Comparison of ENCODE assay signal across 10 mouse cellular contexts in genomic region chr1:154117688-154118373, GRCm38 (mm10).
DNase-seq lines count a peak whose midpoint lies in the region; ATAC-seq lines count a peak whose summit lies in the region.
"Had no signal": no experiment of that assay in that cellular context is flagged by ENCODE, and none has a peak within 500 bp of the region (broad histone marks: within the 10 kb centered on the region; RNA-seq: fewer than 3 reads in every experiment).

No protein-coding gene starts in this region.

- peak overlapping the region; percentile 7; the same call in 1 of the 2 replicates for H3K4me3 ChIP-seq in embryonic facial prominence, embryonic 14.5 days (ENCODE audit: low read depth, low read length)
- peak overlapping the region; percentile 34 for H3K4me3 ChIP-seq in heart, embryonic 13.5 days
- H3K4me3 ChIP-seq in kidney, embryonic 15.5 days (replicated peaks), result peak overlapping the region; percentile 17; the same call in 1 of the 2 replicates
- peak overlapping the region; percentile 21 for H3K4me3 ChIP-seq in liver, embryonic 13.5 days (replicated peaks)
- peak overlapping the region; percentile 18 for H3K4me3 ChIP-seq in stomach, embryonic 16.5 days (replicated peaks; ENCODE audit: low read length)
- H3K4me3 ChIP-seq: neural tube, embryonic 12.5 days had no signal

- H3K9me3 ChIP-seq in embryonic facial prominence, embryonic 14.5 days (ENCODE audit: control insufficient read depth, low read length), result no peaks in the 10 kb centered on the region
- H3K9me3 ChIP-seq in heart, embryonic 13.5 days, result no peaks in the 10 kb centered on the region
- no peaks in the 10 kb centered on the region for H3K9me3 ChIP-seq in kidney, embryonic 15.5 days (replicated peaks)
- H3K9me3 ChIP-seq in liver, embryonic 13.5 days (replicated peaks), result no peaks in the 10 kb centered on the region
- no peaks in the 10 kb centered on the region for H3K9me3 ChIP-seq in stomach, embryonic 16.5 days (replicated peaks; ENCODE audit: control insufficient read depth, low read length)
- H3K9me3 ChIP-seq: G1E; neural tube, embryonic 12.5 days had no signal

- no peaks in the 10 kb centered on the region for H3K27me3 ChIP-seq in embryonic facial prominence, embryonic 14.5 days (replicated peaks; ENCODE audit: control insufficient read depth, insufficient read depth, low read length)
- no peaks in the 10 kb centered on the region for H3K27me3 ChIP-seq in heart, embryonic 13.5 days (replicated peaks)
- no peaks in the 10 kb centered on the region for H3K27me3 ChIP-seq in kidney, embryonic 15.5 days
- no peaks in the 10 kb centered on the region for H3K27me3 ChIP-seq in liver, embryonic 13.5 days
- no peaks in the 10 kb centered on the region for H3K27me3 ChIP-seq in stomach, embryonic 16.5 days (ENCODE audit: control insufficient read depth, insufficient read depth, low read length)
- H3K27me3 ChIP-seq: neural tube, embryonic 12.5 days had no signal

- peak; percentile 77 for ATAC-seq in embryonic facial prominence, embryonic 14.5 days (ENCODE audit: low read depth)
- no peak for ATAC-seq in heart, embryonic 13.5 days (ENCODE audit: extremely low read depth, insufficient number of reproducible peaks, low FRiP score, low TSS enrichment)
- peak; percentile 72 for ATAC-seq in kidney, embryonic 15.5 days (replicated peaks; ENCODE audit: low FRiP score)
- ATAC-seq in liver, embryonic 13.5 days (ENCODE audit: low read depth), result peak; percentile 72
- ATAC-seq in stomach, embryonic 16.5 days (ENCODE audit: insufficient read depth, low FRiP score), result peak; percentile 76

- peaks cover 31% of the 10 kb centered on the region for H3K4me1 ChIP-seq in embryonic facial prominence, embryonic 14.5 days (ENCODE audit: control insufficient read depth, insufficient read depth, low read length)
- H3K4me1 ChIP-seq in heart, embryonic 13.5 days, result peaks cover 17% of the 10 kb centered on the region
- H3K4me1 ChIP-seq in kidney, embryonic 15.5 days, result peaks cover 15% of the 10 kb centered on the region
- peaks cover 18% of the 10 kb centered on the region for H3K4me1 ChIP-seq in liver, embryonic 13.5 days (replicated peaks)
- peaks cover 16% of the 10 kb centered on the region for H3K4me1 ChIP-seq in stomach, embryonic 16.5 days (ENCODE audit: control insufficient read depth, insufficient read depth, low read length)
- H3K4me1 ChIP-seq: neural tube, embryonic 12.5 days had no signal

- peak overlapping the region; percentile 66 for H3K27ac ChIP-seq in embryonic facial prominence, embryonic 14.5 days (replicated peaks; ENCODE audit: low read depth, low read length)
- H3K27ac ChIP-seq in heart, embryonic 13.5 days (replicated peaks), result 0 out of 2 replicates have a peak overlapping the region, but pooled peaks have one; percentile 8
- peak overlapping the region; percentile 48; the same call in 1 of the 2 replicates for H3K27ac ChIP-seq in kidney, embryonic 15.5 days
- H3K27ac ChIP-seq in liver, embryonic 13.5 days, result peak overlapping the region; percentile 59
- H3K27ac ChIP-seq in stomach, embryonic 16.5 days (ENCODE audit: low read length), result peak overlapping the region; percentile 80
- H3K27ac ChIP-seq: neural tube, embryonic 12.5 days had no signal

- H3K4me2 ChIP-seq in embryonic facial prominence, embryonic 14.5 days (ENCODE audit: low read depth, low read length), result peak overlapping the region; percentile 48
- H3K4me2 ChIP-seq in heart, embryonic 13.5 days, result peak overlapping the region; percentile 66
- peak overlapping the region; percentile 49 for H3K4me2 ChIP-seq in kidney, embryonic 15.5 days
- H3K4me2 ChIP-seq in liver, embryonic 13.5 days, result peak overlapping the region; percentile 47
- H3K4me2 ChIP-seq in stomach, embryonic 16.5 days (ENCODE audit: low read depth, low read length), result peak overlapping the region; percentile 30
- H3K4me2 ChIP-seq: neural tube, embryonic 12.5 days had no signal

- no peaks in the 10 kb centered on the region for H3K36me3 ChIP-seq in embryonic facial prominence, embryonic 14.5 days (ENCODE audit: control insufficient read depth, insufficient read depth, low read length)
- no peaks in the 10 kb centered on the region for H3K36me3 ChIP-seq in heart, embryonic 13.5 days
- no peaks in the 10 kb centered on the region for H3K36me3 ChIP-seq in kidney, embryonic 15.5 days
- no peaks in the 10 kb centered on the region for H3K36me3 ChIP-seq in liver, embryonic 13.5 days
- no peaks in the 10 kb centered on the region for H3K36me3 ChIP-seq in stomach, embryonic 16.5 days (ENCODE audit: control insufficient read depth, insufficient read depth, low read length)
- H3K36me3 ChIP-seq: G1E; neural tube, embryonic 12.5 days had no signal

- 13% methylated on average over 18 of the region's 20 CpGs for WGBS in embryonic facial prominence, embryonic 14.5 days
- WGBS in heart, embryonic 13.5 days, result 19% methylated on average over 20 of the region's 20 CpGs
- 41% methylated on average over 20 of the region's 20 CpGs for WGBS in kidney, embryonic 15.5 days
- WGBS in liver, embryonic 13.5 days (ENCODE audit: insufficient replicate concordance), result 17% methylated on average over 19 of the region's 20 CpGs
- WGBS in stomach, embryonic 16.5 days, result 21% methylated on average over 20 of the region's 20 CpGs

- H3K9ac ChIP-seq in embryonic facial prominence, embryonic 14.5 days (ENCODE audit: low read depth, low read length), result no peak overlapping the region
- peak overlapping the region; percentile 64 for H3K9ac ChIP-seq in heart, embryonic 13.5 days
- no peak overlapping the region for H3K9ac ChIP-seq in kidney, embryonic 15.5 days
- H3K9ac ChIP-seq in liver, embryonic 13.5 days, result peak overlapping the region; percentile 33; the same call in 1 of the 2 replicates
- peak overlapping the region; percentile 60 for H3K9ac ChIP-seq in stomach, embryonic 16.5 days (ENCODE audit: low read length)
- H3K9ac ChIP-seq: neural tube, embryonic 12.5 days had no signal

- DNase-seq in urinary bladder, adult 18-20 months (ENCODE audit: low spot score in 2 of 2), result peak; percentile 55 to 81
- DNase-seq in urinary bladder, postnatal 10 days (ENCODE audit: low spot score), result no peak
- DNase-seq in embryonic facial prominence, embryonic 14.5 days (ENCODE audit: low spot score), result peak; percentile 71
- no peak for DNase-seq in liver, embryonic 13.5 days
- DNase-seq in natural killer cell, adult 2 months (ENCODE audit: low spot score in 2 of 2), result peak; percentile 14 to 66

Comparison
In these comparisons a context has a peak if more than half of its experiments do, and no peak if none do; other contexts are left out.
1. DNase-seq: peak in urinary bladder, adult 18-20 months (2 of 2), embryonic facial prominence, embryonic 14.5 days (single experiment) and natural killer cell, adult 2 months (2 of 2); none in urinary bladder, postnatal 10 days (single experiment) and liver, embryonic 13.5 days (single experiment).
2. H3K27ac ChIP-seq: peak in every context shown above with its lines; median percentile 80 in stomach, embryonic 16.5 days; 66 in embryonic facial prominence, embryonic 14.5 days; 59 in liver, embryonic 13.5 days; 48 in kidney, embryonic 15.5 days; 8 in heart, embryonic 13.5 days.
3. H3K9ac ChIP-seq: peak in heart, embryonic 13.5 days (single experiment), liver, embryonic 13.5 days (single experiment) and stomach, embryonic 16.5 days (single experiment); none in embryonic facial prominence, embryonic 14.5 days (single experiment) and kidney, embryonic 15.5 days (single experiment).
4. Peak in every context shown above with its lines, with median percentiles within 50 percentile points of each other: H3K4me2 ChIP-seq and H3K4me3 ChIP-seq.